Mouse (Mus musculus) myocyte (in vitro differentiated cells): ENCODE measurements at regions not wholly inside any gene's neighbourhood (a gene's known extent, or its start where the extent isn't known, plus 50 kb on each side); places are given as distances from the start of the nearest gene placed in this dataset.

ENCODE experiments used
- CEBPB ChIP-seq: IDR thresholded peaks from 2 replicates; pipeline ENCODE4 v1.6.1; 2011; ENCODE audit warnings: mild to moderate bottlenecking, moderate library complexity; ENCODE audit not compliant: poor library complexity, insufficient read depth, severe bottlenecking
- POLR2A ChIP-seq: IDR thresholded peaks from one replicate; pipeline ENCODE4 v1.6.1; 2011; ENCODE audit warnings: low read depth, mild to moderate bottlenecking, control low read depth, moderate library complexity; ENCODE audit not compliant: insufficient read length
- POLR2AphosphoS2 ChIP-seq: IDR thresholded peaks from one replicate; pipeline ENCODE4 v1.6.1; 2011; ENCODE audit warnings: low read depth, control low read depth; ENCODE audit not compliant: insufficient read length
- TCF12 ChIP-seq: IDR thresholded peaks from one replicate; pipeline ENCODE4 v1.6.1; 2011; ENCODE audit warnings: mild to moderate bottlenecking, control low read depth; ENCODE audit not compliant: poor library complexity, insufficient read depth, severe bottlenecking
- TCF3 ChIP-seq: IDR thresholded peaks from one replicate; pipeline ENCODE4 v1.6.1; 2011; ENCODE audit warnings: low read depth, control low read depth; ENCODE audit not compliant: insufficient read length
- USF1 ChIP-seq: IDR thresholded peaks from one replicate; pipeline ENCODE4 v1.6.1; 2011; ENCODE audit warnings: low read depth, mild to moderate bottlenecking, control low read depth, moderate library complexity

GRCm38 (mm10) chr10:126157300-126157699, 191.3 kb downstream of the Lrig3 start:
- TF ChIP-seq POLR2A: no peak
- TF ChIP-seq POLR2AphosphoS2: no peak
- TF ChIP-seq USF1: no peak
- TF ChIP-seq TCF12: no peak
- TF ChIP-seq TCF3: no peak
- no peak for TF ChIP-seq CEBPB
